Mouse (Mus musculus): Measurements from ENCODE around the gene Lss.

- TF ChIP-seq CTCF (IDR thresholded peaks at IDR 0.05; ENCODE audit: borderline replicate concordance, extremely low read depth, insufficient read depth, insufficient read length) (no peak), POLR2A (IDR thresholded peaks at IDR 0.05; ENCODE audit: borderline replicate concordance, extremely low read depth, insufficient read depth, insufficient read length, poor library complexity, severe bottlenecking) (no peak)
These were observed 466 bp upstream of the Lss start for GRCm38 (mm10) chr10:76530922-76531321.
